Mouse (Mus musculus) heart, embryonic 11.5 days (tissue): ENCODE data around the gene Spns2. TPM values are rescaled to one million over a fixed set of nuclear protein-coding genes. Genes with fewer than 3 reads are reported as not detected.
"Not testable (repeated sequence)": the region's sequence is repeated elsewhere in the genome, so short reads cannot be mapped to it uniquely, and the experiment has no call there.

Experiments
- ATAC-seq: fragments of 200-750 bp; cut with Nextera tagmentation; replicated peaks from 2 replicates; pipeline ENCODE4 v1.8.0; 2017; ENCODE audit warnings: moderate library complexity; ENCODE audit not compliant: insufficient number of reproducible peaks, low FRiP score, low TSS enrichment
- H3K27ac ChIP-seq: fragments of 300-500 bp; sonication (generic); 2 replicates; pipeline ENCODE4 v1.5.1; 2014; ENCODE audit warnings: mild to moderate bottlenecking, low read depth, low read length
- H3K27me3 ChIP-seq: fragments of 300-500 bp; sonication (generic); 2 replicates; pipeline ENCODE4 v1.6.1; 2014; ENCODE audit warnings: mild to moderate bottlenecking, low read length, mixed read lengths; ENCODE audit not compliant: control insufficient read depth, insufficient read depth
- H3K36me3 ChIP-seq: fragments of 300-500 bp; sonication (generic); 2 replicates; pipeline ENCODE4 v1.6.1; 2014; ENCODE audit warnings: mild to moderate bottlenecking, low read length, moderate library complexity, mixed read lengths; ENCODE audit not compliant: control insufficient read depth, insufficient read depth
- H3K4me1 ChIP-seq: fragments of 300-500 bp; sonication (generic); 2 replicates; pipeline ENCODE4 v1.6.1; 2014; ENCODE audit warnings: low read length; ENCODE audit not compliant: control insufficient read depth, insufficient read depth
- H3K4me2 ChIP-seq: fragments of 300-500 bp; sonication (generic); 2 replicates; pipeline ENCODE4 v1.6.1; 2014; ENCODE audit warnings: mild to moderate bottlenecking, moderate library complexity
- H3K4me3 ChIP-seq: fragments of 300-500 bp; sonication (generic); 2 replicates; pipeline ENCODE4 v1.5.1; 2014; ENCODE audit warnings: low read depth, low read length
- H3K9ac ChIP-seq: fragments of 300-500 bp; sonication (generic); 2 replicates; pipeline ENCODE4 v1.6.1; 2014; ENCODE audit warnings: mild to moderate bottlenecking, low read depth, low read length, moderate library complexity
- H3K9me3 ChIP-seq: fragments of 300-500 bp; sonication (generic); replicated peaks from 2 replicates; pipeline ENCODE4 v1.6.1; 2016; ENCODE audit warnings: low read length; ENCODE audit not compliant: control insufficient read depth
- WGBS: fragments of 180-500 bp; shearing (Covaris S2); extraction: QIAGEN DNeasy Blood & Tissue Kit; methylation state at CpG from one replicate; pipeline ENCODE4 v1.1.7; 2014; ENCODE audit not compliant: insufficient replicate concordance; 5-methylcytosine and 5-hydroxymethylcytosine counted together
- polyA plus RNA-seq: library from polyadenylated mRNA; unstranded; fragments of >200 nt; fragmentation: Nextera tagmentation; extraction: Ambion mirVana; gene quantifications from 2 replicates; pipeline ENCODE4 v1.2.1, GENCODE M21; 2014

The Spns2 gene
- polyA plus RNA-seq, 1 experiment from 2014 or later = 4.6 TPM

DNA sequence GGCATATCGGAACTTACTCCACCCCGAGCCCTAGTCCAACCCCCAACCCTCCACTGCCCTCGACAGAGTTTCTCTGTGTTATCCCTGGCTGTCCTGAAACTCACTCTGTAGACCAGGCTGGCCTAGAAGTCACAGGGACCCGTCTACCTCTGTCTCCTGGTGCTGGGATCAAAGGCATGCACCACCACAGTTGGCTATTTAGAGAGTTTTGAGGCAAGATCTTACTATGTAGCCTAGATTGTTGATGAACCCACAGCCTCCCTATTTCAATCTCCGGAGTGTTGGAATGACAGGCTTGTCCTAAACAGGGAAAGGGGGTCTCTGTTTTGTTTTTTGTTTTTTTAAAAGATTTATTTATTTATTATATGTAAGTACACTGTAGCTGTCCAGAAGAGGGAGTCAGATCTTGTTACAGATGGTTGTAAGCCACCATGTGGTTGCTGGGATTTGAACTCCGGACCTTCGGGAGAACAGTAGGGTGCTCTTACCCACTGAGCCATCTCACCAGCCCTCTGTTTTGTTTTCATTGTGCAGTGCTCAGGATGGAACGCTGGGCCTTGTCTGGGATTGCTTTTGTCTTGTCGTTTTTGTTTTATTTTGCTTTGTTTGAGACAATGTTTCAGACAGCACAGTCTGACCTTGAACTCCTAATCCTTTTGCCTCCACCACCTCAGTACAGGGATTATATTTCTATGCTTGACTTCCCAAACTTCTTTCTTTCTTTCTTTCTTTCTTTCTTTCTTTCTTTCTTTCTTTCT, 59.2 kb downstream of the Spns2 start:
- not testable (repeated sequence) for H3K4me3 ChIP-seq, H3K36me3 ChIP-seq, H3K9me3 ChIP-seq, ATAC-seq, H3K4me2 ChIP-seq, H3K27ac ChIP-seq, H3K27me3 ChIP-seq, H3K4me1 ChIP-seq, H3K9ac ChIP-seq
- 62% methylated on average over 9 of the region's 9 CpGs for WGBS

DNA sequence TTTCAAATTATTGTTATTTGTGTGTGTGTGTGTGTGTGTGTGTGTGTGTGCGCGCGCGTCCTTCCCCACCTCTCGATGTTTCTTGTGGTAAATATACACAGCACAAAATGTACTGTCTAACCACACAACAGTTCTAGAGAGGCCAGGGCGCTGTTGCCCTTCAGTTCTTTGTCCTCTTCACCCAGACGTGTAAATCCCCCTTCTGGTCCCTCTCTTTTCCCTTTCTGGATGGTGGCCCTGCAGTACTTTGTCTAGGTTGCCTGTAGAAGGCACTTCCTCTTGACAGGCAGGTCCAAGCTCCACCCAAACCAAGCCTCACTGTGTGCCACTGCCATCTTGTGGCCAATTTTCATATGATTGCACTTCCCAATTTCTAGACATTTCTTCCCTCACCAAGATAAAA, 60.4 kb downstream of the Spns2 start:
- Histone ChIP-seq H3K4me3 (0 out of 2 replicates have a peak overlapping the region, but pooled peaks have one; percentile 14), H3K27ac (0 out of 2 replicates have a peak overlapping the region, but pooled peaks have one; percentile 22), H3K27me3 (no peaks in the 10 kb centered on the region), H3K36me3 (no peaks in the 10 kb centered on the region), H3K9ac (no peak overlapping the region), H3K9me3 (no peaks in the 10 kb centered on the region), H3K4me2 (peak overlapping the region; percentile 46), H3K4me1 (no peaks in the 10 kb centered on the region)
- ATAC-seq = peak; percentile 82; the same call in 1 of the 2 replicates
- WGBS = 36% methylated on average over 7 of the region's 7 CpGs

GRCm38 (mm10) chr11:72428694-72429093, 61.0 kb downstream of the Spns2 start:
- no peak overlapping the region for H3K27ac ChIP-seq

GRCm38 (mm10) chr11:72426884-72427283, 62.8 kb downstream of the Spns2 start:
- no peaks in the 10 kb centered on the region for H3K27me3 ChIP-seq
- no peak overlapping the region for H3K4me2 ChIP-seq
- H3K9me3 ChIP-seq = no peaks in the 10 kb centered on the region
- no peak for ATAC-seq
- no peak overlapping the region for H3K27ac ChIP-seq
- no peak overlapping the region for H3K4me3 ChIP-seq
- no peaks in the 10 kb centered on the region for H3K4me1 ChIP-seq
- H3K9ac ChIP-seq = no peak overlapping the region
- no peaks in the 10 kb centered on the region for H3K36me3 ChIP-seq

More at GRCm38 (mm10) chr11:72428694-72429093, 61.0 kb downstream of the Spns2 start:
- Histone ChIP-seq H3K4me2 (peak overlapping the region; percentile 27; the same call in 1 of the 2 replicates), H3K9ac (no peak overlapping the region), H3K9me3 (no peaks in the 10 kb centered on the region), H3K36me3 (no peaks in the 10 kb centered on the region), H3K4me1 (no peaks in the 10 kb centered on the region), H3K4me3 (no peak overlapping the region), H3K27me3 (no peaks in the 10 kb centered on the region)
- ATAC-seq = peak; percentile 65; the same call in 1 of the 2 replicates
- 0% methylated on average over 5 of the region's 5 CpGs for WGBS

DNA sequence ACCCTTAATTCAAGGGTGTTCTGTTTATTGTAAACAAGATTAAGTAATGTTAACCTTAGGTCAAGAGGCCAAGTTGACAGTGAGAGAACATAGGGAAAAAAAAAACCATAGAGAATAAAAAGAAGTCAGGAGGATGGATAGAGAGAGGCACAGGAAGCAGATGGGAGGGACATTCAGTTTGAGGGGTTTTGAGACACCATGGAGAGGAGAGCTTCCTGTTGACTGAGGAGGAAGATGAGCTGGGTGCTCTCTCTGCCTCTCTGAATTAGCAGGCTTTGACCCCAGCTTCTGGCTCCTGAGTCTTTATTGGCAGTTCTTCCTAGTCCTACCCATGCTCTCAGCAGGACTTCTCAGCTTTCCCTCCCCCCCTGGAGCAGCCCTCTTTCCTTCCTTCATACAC, 64.5 kb downstream of the Spns2 start:
- no peaks in the 10 kb centered on the region for H3K27me3 ChIP-seq
- H3K36me3 ChIP-seq = no peaks in the 10 kb centered on the region
- H3K4me2 ChIP-seq = no peak overlapping the region
- no peak overlapping the region for H3K4me3 ChIP-seq
- H3K9ac ChIP-seq = no peak overlapping the region
- H3K9me3 ChIP-seq = no peaks in the 10 kb centered on the region
- ATAC-seq = no peak
- H3K4me1 ChIP-seq = no peaks in the 10 kb centered on the region
- H3K27ac ChIP-seq = no peak overlapping the region

DNA sequence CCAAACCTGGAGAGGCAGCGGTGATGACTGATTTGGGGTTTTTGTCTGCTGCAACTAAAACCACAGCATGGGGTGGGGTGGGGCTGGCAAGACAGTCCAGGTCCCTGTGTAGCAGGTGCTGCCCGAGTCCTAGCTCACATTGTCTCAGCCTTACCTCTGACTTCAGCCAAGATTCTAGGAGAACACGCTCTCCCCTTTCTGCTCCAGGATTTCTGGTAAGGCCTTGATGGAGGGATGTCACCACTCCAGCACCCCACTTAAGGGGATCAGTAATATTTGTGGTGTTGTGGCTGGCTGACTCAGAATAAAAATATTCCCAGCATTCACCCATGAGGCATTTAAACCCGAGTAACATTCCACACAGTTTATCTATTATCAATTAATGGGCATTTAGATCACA, 66.0 kb downstream of the Spns2 start:
- H3K9ac ChIP-seq = no peak overlapping the region
- H3K4me1 ChIP-seq = no peaks in the 10 kb centered on the region
- H3K4me3 ChIP-seq = no peak overlapping the region
- H3K27me3 ChIP-seq = no peaks in the 10 kb centered on the region
- WGBS = 73% methylated on average over 4 of the region's 4 CpGs
- H3K4me2 ChIP-seq = no peak overlapping the region
- ATAC-seq = no peak
- no peak overlapping the region for H3K27ac ChIP-seq
- no peaks in the 10 kb centered on the region for H3K36me3 ChIP-seq
- H3K9me3 ChIP-seq = no peaks in the 10 kb centered on the region

DNA sequence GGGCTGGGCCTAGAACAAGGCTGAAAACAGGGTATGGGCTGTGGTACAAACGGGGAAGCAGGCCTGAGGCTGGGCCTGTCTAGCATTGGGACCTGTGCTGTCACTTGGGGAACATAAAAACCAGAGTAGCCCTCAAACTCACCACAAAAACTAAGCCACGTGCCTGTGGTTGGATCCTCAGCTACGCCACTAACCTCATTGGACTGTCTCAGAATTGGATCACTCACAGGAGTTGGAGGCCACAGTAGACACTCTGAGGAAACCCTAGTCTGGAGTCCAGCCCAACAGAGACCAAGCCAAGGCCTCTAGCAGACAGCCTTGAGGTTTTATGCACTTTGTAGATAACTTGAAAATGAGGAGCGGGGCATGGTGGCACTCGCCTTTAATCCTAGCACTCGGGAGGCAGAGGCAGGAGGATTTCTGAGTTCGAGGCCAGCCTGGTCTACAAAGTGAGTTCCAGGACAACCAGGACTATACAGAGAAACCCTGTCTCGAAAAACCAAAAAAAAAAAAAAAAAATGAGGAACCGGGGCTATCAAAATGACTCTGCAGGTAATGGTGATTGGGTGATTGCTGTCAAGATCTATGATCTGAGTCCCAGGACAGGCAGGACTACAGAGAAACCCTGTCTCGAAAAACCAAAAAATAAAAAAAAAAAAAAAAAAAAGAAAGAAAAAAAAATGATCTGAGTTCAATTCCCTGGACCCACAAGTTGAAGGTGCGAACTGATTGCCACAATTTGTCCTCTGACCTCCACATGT, 68.0 kb downstream of the Spns2 start:
- Histone ChIP-seq H3K4me3 (no peak overlapping the region), H3K9ac (no peak overlapping the region), H3K4me2 (no peak overlapping the region), H3K9me3 (no peaks in the 10 kb centered on the region), H3K4me1 (peaks cover 18% of the 10 kb centered on the region), H3K27ac (no peak overlapping the region), H3K27me3 (no peaks in the 10 kb centered on the region), H3K36me3 (no peaks in the 10 kb centered on the region)
- ATAC-seq = no peak
- WGBS = 86% methylated on average over 11 of the region's 11 CpGs

DNA sequence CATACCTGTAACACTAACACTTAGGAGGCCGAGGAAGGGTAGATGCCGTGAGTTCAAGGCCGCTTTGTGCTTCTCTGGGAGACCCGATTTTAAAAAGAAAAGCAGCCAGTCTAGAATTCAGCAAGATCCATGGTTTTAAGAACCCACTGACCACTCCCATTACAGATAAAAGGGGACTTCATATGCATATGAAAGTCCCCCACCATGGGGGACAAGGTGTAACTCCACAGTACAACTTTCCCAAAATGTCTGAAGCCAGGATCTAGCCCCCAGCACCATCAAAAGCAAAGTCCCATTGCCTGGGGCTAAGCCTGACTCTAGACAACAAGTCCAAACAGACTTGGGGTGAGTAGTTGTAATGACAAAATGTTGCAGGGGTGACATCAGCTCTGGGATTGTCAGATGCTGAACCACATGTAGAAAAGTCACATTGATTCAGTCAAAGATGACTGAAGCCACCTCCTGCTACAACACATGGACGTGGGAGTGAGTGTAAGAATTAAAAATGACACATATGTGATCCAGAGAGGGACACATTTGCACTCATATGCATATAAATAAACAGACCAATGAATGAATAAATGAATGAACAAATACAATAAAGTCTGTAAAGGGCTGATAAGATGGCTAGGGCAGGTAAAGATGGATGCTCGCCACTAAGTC, 69.1 kb downstream of the Spns2 start:
- H3K9me3 ChIP-seq = no peaks in the 10 kb centered on the region
- no peak overlapping the region for H3K27ac ChIP-seq
- no peak overlapping the region for H3K9ac ChIP-seq
- H3K4me1 ChIP-seq = peaks cover 26% of the 10 kb centered on the region
- no peak overlapping the region for H3K4me3 ChIP-seq
- no peak overlapping the region for H3K4me2 ChIP-seq
- H3K27me3 ChIP-seq = no peaks in the 10 kb centered on the region
- 87% methylated on average over 6 of the region's 6 CpGs for WGBS
- no peak for ATAC-seq
- no peaks in the 10 kb centered on the region for H3K36me3 ChIP-seq
